Mouse (Mus musculus): ENCODE data around the gene Elmsan1. TPM values are rescaled to one million over a fixed set of nuclear protein-coding genes. Genes with fewer than 3 reads are reported as not detected.

Gene Elmsan1
- total RNA-seq, 2 experiments from 2014 or later, result 26.9 to 31.3 TPM

GRCm38 (mm10) chr12:84176886-84177765, 41.6 kb downstream of the Elmsan1 start:
- no peak for DNase-seq (ENCODE audit: low spot score in 2 of 2)

- peak in 1 of 2 experiments; percentile 35 for DNase-seq (ENCODE audit: low spot score in 2 of 2)
Observed at GRCm38 (mm10) chr12:84176126-84176769, 42.4 kb downstream of the Elmsan1 start.

GRCm38 (mm10) chr12:84175659-84176061, 43.0 kb downstream of the Elmsan1 start:
- DNase-seq (ENCODE audit: low spot score in 2 of 2), result peak; percentile 80 to 84

GRCm38 (mm10) chr12:84174871-84175270, 43.8 kb downstream of the Elmsan1 start:
- no peak for DNase-seq (ENCODE audit: low spot score in 2 of 2)

- no peak for DNase-seq (ENCODE audit: low spot score in 2 of 2)
Observed at GRCm38 (mm10) chr12:84174190-84174811, 44.4 kb downstream of the Elmsan1 start.

GRCm38 (mm10) chr12:84173309-84173915, 45.3 kb downstream of the Elmsan1 start:
- no peak for DNase-seq (ENCODE audit: low spot score in 2 of 2)

- no peak for DNase-seq (ENCODE audit: low spot score in 2 of 2)
Observed at GRCm38 (mm10) chr12:84172862-84173261, 45.8 kb downstream of the Elmsan1 start.

GRCm38 (mm10) chr12:84172216-84172615, 46.5 kb downstream of the Elmsan1 start:
- DNase-seq (ENCODE audit: low spot score in 2 of 2), result no peak

GRCm38 (mm10) chr12:84170610-84171009, 48.1 kb downstream of the Elmsan1 start:
- DNase-seq (ENCODE audit: low spot score in 2 of 2), result no peak

- DNase-seq (ENCODE audit: low spot score in 2 of 2), result no peak
Observed at GRCm38 (mm10) chr12:84165631-84166373, 52.9 kb downstream of the Elmsan1 start.

GRCm38 (mm10) chr12:84163586-84164110, 55.0 kb downstream of the Elmsan1 start:
- DNase-seq (ENCODE audit: low spot score in 2 of 2), result no peak

- no peak for DNase-seq (ENCODE audit: low spot score in 2 of 2)
Observed at GRCm38 (mm10) chr12:84163133-84163532, 55.5 kb downstream of the Elmsan1 start.

GRCm38 (mm10) chr12:84161616-84162433, 56.9 kb downstream of the Elmsan1 start:
- DNase-seq (ENCODE audit: low spot score in 2 of 2), result no peak

GRCm38 (mm10) chr12:84161116-84161515, 57.6 kb downstream of the Elmsan1 start:
- DNase-seq (ENCODE audit: low spot score in 2 of 2), result no peak

GRCm38 (mm10) chr12:84160491-84160890, 58.2 kb downstream of the Elmsan1 start:
- DNase-seq (ENCODE audit: low spot score in 2 of 2), result no peak

GRCm38 (mm10) chr12:84158156-84158555, 60.5 kb downstream of the Elmsan1 start:
- no peak for DNase-seq (ENCODE audit: low spot score in 2 of 2)

GRCm38 (mm10) chr12:84156210-84156609, 62.5 kb downstream of the Elmsan1 start:
- DNase-seq (ENCODE audit: low spot score in 2 of 2), result no peak

- no peak for DNase-seq (ENCODE audit: low spot score in 2 of 2)
Observed at GRCm38 (mm10) chr12:84155523-84155871, 63.2 kb downstream of the Elmsan1 start.

GRCm38 (mm10) chr12:84154786-84155522, 63.7 kb downstream of the Elmsan1 start:
- no peak for DNase-seq (ENCODE audit: low spot score in 2 of 2)
